Mouse (Mus musculus): ENCODE results near the gene Ces3b.

GRCm38 (mm10) chr8:105066761-105067160, 16.8 kb upstream of the Ces3b start:
- no peak for TF ChIP-seq EP300 (IDR thresholded peaks at IDR 0.05; ENCODE audit: low read depth in 1 of 2, low read length in 2 of 2)
- no peak for TF ChIP-seq POLR2A (IDR thresholded peaks at IDR 0.05; ENCODE audit: control insufficient read depth in 1 of 2, insufficient read depth in 1 of 2, low read depth in 1 of 2, low read length in 2 of 2, poor library complexity in 1 of 2)

Data from MEL (cell line).